Mouse (Mus musculus) embryonic fibroblast, embryonic 13.5 days (primary cell): Measurements from ENCODE around the gene Ndufb10. TPM values are rescaled to one million over a fixed set of nuclear protein-coding genes. Genes with fewer than 3 reads are reported as not detected.

Experiments
- H3K27ac ChIP-seq: 2 replicates; pipeline ENCODE4 v1.5.1; 2012; ENCODE audit warnings: low read length, control low read depth, inconsistent platforms; ENCODE audit not compliant: insufficient read depth
- H3K4me1 ChIP-seq: 2 replicates; pipeline ENCODE4 v1.6.1; 2011; ENCODE audit warnings: low read length; ENCODE audit not compliant: control insufficient read depth, insufficient read depth
- H3K4me3 ChIP-seq: 2 replicates; pipeline ENCODE4 v1.5.1; 2011; ENCODE audit warnings: mild to moderate bottlenecking, control low read depth, low read length; ENCODE audit not compliant: insufficient read depth
- CTCF ChIP-seq: IDR thresholded peaks from 2 replicates; pipeline ENCODE4 v1.5.1; 2011; ENCODE audit warnings: mild to moderate bottlenecking, control low read depth, low read length, moderate library complexity, borderline replicate concordance; ENCODE audit not compliant: insufficient read depth
- POLR2A ChIP-seq: IDR thresholded peaks from 2 replicates; pipeline ENCODE4 v1.6.1; 2011; ENCODE audit warnings: low read depth, mild to moderate bottlenecking, control low read depth, low read length, moderate library complexity
- polyA plus RNA-seq: library from polyadenylated mRNA; stranded (reverse); fragments of >200 nt; gene quantifications from 2 replicates; pipeline ENCODE4 v1.2.4, GENCODE M21; 2011; ENCODE audit warnings: low read depth; ENCODE audit not compliant: missing spikeins, insufficient read length

The Ndufb10 gene
- polyA plus RNA-seq, 1 experiment: 96.8 TPM

- H3K27ac ChIP-seq: no peak overlapping the region
Observed at GRCm38 (mm10) chr17:24746986-24747385, 22.7 kb upstream of the Ndufb10 start.

GRCm38 (mm10) chr17:24745526-24746497 lies 21.5 kb upstream of the Ndufb10 start:
- no peak for TF ChIP-seq POLR2A
- peak; percentile 93 for TF ChIP-seq CTCF
- Histone ChIP-seq H3K4me3 (no peak overlapping the region), H3K27ac (no peak overlapping the region), H3K4me1 (no peaks in the 10 kb centered on the region)

More at GRCm38 (mm10) chr17:24746986-24747385, 22.7 kb upstream of the Ndufb10 start:
- Histone ChIP-seq H3K4me1 (no peaks in the 10 kb centered on the region), H3K4me3 (no peak overlapping the region)
- TF ChIP-seq CTCF: no peak

- TF ChIP-seq CTCF (no peak), POLR2A (no peak)
- Histone ChIP-seq H3K4me1 (no peaks in the 10 kb centered on the region), H3K27ac (no peak overlapping the region), H3K4me3 (no peak overlapping the region)
Observed at GRCm38 (mm10) chr17:24744381-24744780, 20.1 kb upstream of the Ndufb10 start.

GRCm38 (mm10) chr17:24743896-24744295 lies 19.6 kb upstream of the Ndufb10 start:
- no peak for TF ChIP-seq CTCF
- Histone ChIP-seq H3K4me1 (no peaks in the 10 kb centered on the region), H3K27ac (no peak overlapping the region), H3K4me3 (no peak overlapping the region)

- no peak overlapping the region for H3K27ac ChIP-seq
- H3K4me1 ChIP-seq: no peaks in the 10 kb centered on the region
- TF ChIP-seq POLR2A: no peak
- no peak overlapping the region for H3K4me3 ChIP-seq
Observed at GRCm38 (mm10) chr17:24742307-24742706, 18.0 kb upstream of the Ndufb10 start.

- Histone ChIP-seq H3K4me1 (no peaks in the 10 kb centered on the region), H3K4me3 (no peak overlapping the region)
Observed at GRCm38 (mm10) chr17:24739926-24740325, 15.6 kb upstream of the Ndufb10 start.

GRCm38 (mm10) chr17:24738238-24738637 lies 14.0 kb upstream of the Ndufb10 start:
- H3K4me1 ChIP-seq: no peaks in the 10 kb centered on the region
- no peak for TF ChIP-seq CTCF
- no peak for TF ChIP-seq POLR2A

More at GRCm38 (mm10) chr17:24739926-24740325, 15.6 kb upstream of the Ndufb10 start:
- H3K27ac ChIP-seq: no peak overlapping the region
- TF ChIP-seq POLR2A: no peak
- TF ChIP-seq CTCF: no peak

GRCm38 (mm10) chr17:24737135-24737810 lies 13.0 kb upstream of the Ndufb10 start:
- no peak overlapping the region for H3K27ac ChIP-seq

More at GRCm38 (mm10) chr17:24738238-24738637, 14.0 kb upstream of the Ndufb10 start:
- no peak overlapping the region for H3K4me3 ChIP-seq
- H3K27ac ChIP-seq: no peak overlapping the region

GRCm38 (mm10) chr17:24736330-24737051 lies 12.2 kb upstream of the Ndufb10 start, which contains the start of gene Msrb1:
Msrb1 (plus strand) TSS chr17:24736642.
- TF ChIP-seq CTCF (no peak), POLR2A (peak; percentile 99)

More at GRCm38 (mm10) chr17:24737135-24737810, 13.0 kb upstream of the Ndufb10 start:
- Histone ChIP-seq H3K4me1 (no peaks in the 10 kb centered on the region), H3K4me3 (peak overlapping the region; percentile 75)
- TF ChIP-seq POLR2A (peak; percentile 34; the same call in 1 of the 2 replicates), CTCF (no peak)

More at GRCm38 (mm10) chr17:24736330-24737051, 12.2 kb upstream of the Ndufb10 start, which contains the start of gene Msrb1:
- Histone ChIP-seq H3K27ac (peak within 1 kb of the TSS; percentile 7; the same call in 1 of the 2 replicates), H3K4me3 (peak within 1 kb of the TSS; percentile 75), H3K4me1 (no peaks in the 10 kb centered on the region)
